Mouse (Mus musculus): ENCODE data around the gene Dst. TPM values are rescaled to one million over a fixed set of nuclear protein-coding genes. Genes with fewer than 3 reads are reported as not detected.
A peak's percentile ranks its signal among the peaks of the same experiment; 100 is the strongest.

The Dst gene
- total RNA-seq, 2 experiments from 2014 or later: 0.31 to 0.49 TPM

GRCm38 (mm10) chr1:34189970-34190369 lies 281.9 kb downstream of the Dst start:
- ATAC-seq (replicated peaks; ENCODE audit: poor library complexity, severe bottlenecking): peak; percentile 53

- ATAC-seq (replicated peaks; ENCODE audit: poor library complexity, severe bottlenecking): no peak
Measured at GRCm38 (mm10) chr1:34192174-34192573, 284.1 kb downstream of the Dst start.

GRCm38 (mm10) chr1:34200791-34201190 lies 292.8 kb downstream of the Dst start:
- no peak for ATAC-seq (replicated peaks; ENCODE audit: poor library complexity, severe bottlenecking)

GRCm38 (mm10) chr1:34201483-34201882 lies 293.5 kb downstream of the Dst start:
- no peak; the same call in 1 of the 2 replicates for ATAC-seq (replicated peaks; ENCODE audit: poor library complexity, severe bottlenecking)

- no peak for ATAC-seq (replicated peaks; ENCODE audit: poor library complexity, severe bottlenecking)
Measured at GRCm38 (mm10) chr1:34211704-34212103, 303.7 kb downstream of the Dst start.

- no peak for ATAC-seq (replicated peaks; ENCODE audit: poor library complexity, severe bottlenecking)
Measured at GRCm38 (mm10) chr1:34216456-34216855, 308.4 kb downstream of the Dst start.

GRCm38 (mm10) chr1:34218323-34218722 lies 310.3 kb downstream of the Dst start:
- peak; percentile 95 for ATAC-seq (replicated peaks; ENCODE audit: poor library complexity, severe bottlenecking)

- ATAC-seq (replicated peaks; ENCODE audit: poor library complexity, severe bottlenecking): no peak
Measured at GRCm38 (mm10) chr1:34218801-34219200, 310.8 kb downstream of the Dst start.

GRCm38 (mm10) chr1:34220094-34220601 lies 312.1 kb downstream of the Dst start:
- ATAC-seq (replicated peaks; ENCODE audit: poor library complexity, severe bottlenecking): no peak

- no peak for ATAC-seq (replicated peaks; ENCODE audit: poor library complexity, severe bottlenecking)
Measured at GRCm38 (mm10) chr1:34223866-34224265, 315.8 kb downstream of the Dst start.

- no peak for ATAC-seq (replicated peaks; ENCODE audit: poor library complexity, severe bottlenecking)
Measured at GRCm38 (mm10) chr1:34227676-34228075, 319.7 kb downstream of the Dst start.

GRCm38 (mm10) chr1:34231041-34231440 lies 323.0 kb downstream of the Dst start:
- ATAC-seq (replicated peaks; ENCODE audit: poor library complexity, severe bottlenecking): no peak

GRCm38 (mm10) chr1:34236254-34236723 lies 328.3 kb downstream of the Dst start:
- peak; percentile 91 for ATAC-seq (replicated peaks; ENCODE audit: poor library complexity, severe bottlenecking)

- ATAC-seq (replicated peaks; ENCODE audit: poor library complexity, severe bottlenecking): no peak
Measured at GRCm38 (mm10) chr1:34237211-34237610, 329.2 kb downstream of the Dst start.

- no peak for ATAC-seq (replicated peaks; ENCODE audit: poor library complexity, severe bottlenecking)
Measured at GRCm38 (mm10) chr1:34237689-34238091, 329.7 kb downstream of the Dst start.

- ATAC-seq (replicated peaks; ENCODE audit: poor library complexity, severe bottlenecking): no peak
Measured at GRCm38 (mm10) chr1:34238231-34238630, 330.2 kb downstream of the Dst start.

- no peak for ATAC-seq (replicated peaks; ENCODE audit: poor library complexity, severe bottlenecking)
Measured at GRCm38 (mm10) chr1:34244678-34245077, 336.7 kb downstream of the Dst start.

GRCm38 (mm10) chr1:34245951-34246641 lies 338.1 kb downstream of the Dst start:
- no peak for ATAC-seq (replicated peaks; ENCODE audit: poor library complexity, severe bottlenecking)

GRCm38 (mm10) chr1:34246642-34246987 lies 338.6 kb downstream of the Dst start:
- ATAC-seq (replicated peaks; ENCODE audit: poor library complexity, severe bottlenecking): no peak

- ATAC-seq (replicated peaks; ENCODE audit: poor library complexity, severe bottlenecking): no peak
Measured at GRCm38 (mm10) chr1:34251137-34251536, 343.1 kb downstream of the Dst start.

- no peak for ATAC-seq (replicated peaks; ENCODE audit: poor library complexity, severe bottlenecking)
Measured at GRCm38 (mm10) chr1:34252267-34252666, 344.2 kb downstream of the Dst start.

- no peak for ATAC-seq (replicated peaks; ENCODE audit: poor library complexity, severe bottlenecking)
Measured at GRCm38 (mm10) chr1:34253876-34254275, 345.9 kb downstream of the Dst start.

All from granulocyte monocyte progenitor cell, adult 5-6 weeks (primary cell).